Mouse (Mus musculus): ENCODE results near the gene Nostrin.

DNA sequence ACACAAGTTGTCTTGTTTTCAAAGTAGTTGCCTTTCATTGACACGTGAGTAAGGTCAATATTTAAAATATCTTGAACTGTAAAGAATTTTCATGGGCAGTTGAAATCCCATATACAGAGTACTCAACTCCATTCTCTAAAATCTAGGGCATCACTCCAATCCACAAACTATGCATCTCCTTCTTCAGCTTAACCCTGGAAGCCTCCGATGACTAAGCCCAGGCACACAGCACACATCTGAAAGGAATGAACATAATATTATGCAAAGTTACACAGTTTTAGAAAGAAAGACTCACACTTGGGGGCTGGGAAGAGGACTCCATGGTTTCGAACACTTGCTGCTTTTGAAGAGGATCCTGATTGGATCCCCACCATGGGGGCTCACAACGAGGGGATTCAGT is 13.9 kb upstream of the Nostrin start:
- TF ChIP-seq CTCF (IDR thresholded peaks at IDR 0.05; ENCODE audit: low read depth, low read length) (no peak), POLR2AphosphoS5 (IDR thresholded peaks at IDR 0.05; ENCODE audit: insufficient replicate concordance, low read depth, low read length) (no peak), TAL1 (conservative IDR thresholded peaks at IDR 0.05; ENCODE audit: low read depth, low read length) (no peak), GATA1 (IDR thresholded peaks at IDR 0.05; ENCODE audit: borderline replicate concordance, low read length) (no peak)

Measured in G1E (cell line).